Mouse (Mus musculus) adrenal gland, postnatal 25 days (tissue): ENCODE data around the gene Sec62. TPM values are rescaled to one million over a fixed set of nuclear protein-coding genes. Genes with fewer than 3 reads are reported as not detected.

Source experiments
- DNase-seq: peaks from one replicate; pipeline ENCODE4 v3.0.0; 2021; ENCODE audit warnings: mixed read lengths
- long read RNA-seq: library from polyadenylated mRNA; stranded (forward); transcript quantifications from one replicate; pipeline ENCODE4 v2.0.0, GENCODE M21; 2021
- total RNA-seq: library from RNA; stranded (reverse); gene quantifications from 2 replicates; pipeline ENCODE4 v1.2.3, GENCODE M21; 2021

The Sec62 gene
- total RNA-seq = 103 and 131 TPM in 2 replicates
- long read RNA-seq, transcript Sec62-201 (8 exons, 3,967 nt) = major isoform, 90 of 170 reads
- long read RNA-seq, partial matches to known transcripts = 68 of 170 reads
- long read RNA-seq, other reads (novel, unspliced or antisense) = 12 of 170 reads

- DNase-seq = peak; percentile 94
These were observed at the start of gene Sec62 for GRCm38 (mm10) chr3:30792737-30793402. TSS of gene Sec62 (plus strand) at chr3:30792875.

- no peak for DNase-seq
These were observed 49.8 kb upstream of the Sec62 start for GRCm38 (mm10) chr3:30742891-30743290.

- DNase-seq = no peak
These were observed 46.7 kb upstream of the Sec62 start, which contains the start of gene Samd7 for GRCm38 (mm10) chr3:30746006-30746405. TSS of gene Samd7 (plus strand) at chr3:30746293.

- no peak for DNase-seq
These were observed 44.4 kb upstream of the Sec62 start for GRCm38 (mm10) chr3:30748316-30748715.

- DNase-seq = no peak
These were observed 38.0 kb upstream of the Sec62 start for GRCm38 (mm10) chr3:30754696-30755095.

GRCm38 (mm10) chr3:30764877-30765276, 27.8 kb upstream of the Sec62 start:
- DNase-seq = no peak

GRCm38 (mm10) chr3:30765311-30766027, 27.2 kb upstream of the Sec62 start:
- DNase-seq = no peak

GRCm38 (mm10) chr3:30766177-30766576, 26.5 kb upstream of the Sec62 start:
- peak; percentile 41 for DNase-seq

GRCm38 (mm10) chr3:30767271-30767670, 25.4 kb upstream of the Sec62 start:
- no peak for DNase-seq

- peak; percentile 22 for DNase-seq
These were observed 22.7 kb upstream of the Sec62 start for GRCm38 (mm10) chr3:30769755-30770515.

- DNase-seq = no peak
These were observed 21.1 kb upstream of the Sec62 start for GRCm38 (mm10) chr3:30771560-30771959.

GRCm38 (mm10) chr3:30772631-30773030, 20.0 kb upstream of the Sec62 start:
- no peak for DNase-seq

- no peak for DNase-seq
These were observed 18.0 kb upstream of the Sec62 start for GRCm38 (mm10) chr3:30774677-30775076.

GRCm38 (mm10) chr3:30777984-30778383, 14.7 kb upstream of the Sec62 start:
- DNase-seq = no peak

- DNase-seq = peak; percentile 6
These were observed 4.1 kb upstream of the Sec62 start for GRCm38 (mm10) chr3:30788531-30788930.

- peak; percentile 38 for DNase-seq
These were observed 937 bp downstream of the Sec62 start for GRCm38 (mm10) chr3:30793403-30794221.

- no peak for DNase-seq
These were observed 9.5 kb downstream of the Sec62 start for GRCm38 (mm10) chr3:30802171-30802570.

GRCm38 (mm10) chr3:30812881-30813280, 20.2 kb downstream of the Sec62 start:
- DNase-seq = no peak

- no peak for DNase-seq
These were observed 26.0 kb downstream of the Sec62 start for GRCm38 (mm10) chr3:30818630-30819125.

GRCm38 (mm10) chr3:30822163-30822562, 29.5 kb downstream of the Sec62 start:
- DNase-seq = no peak

- no peak for DNase-seq
These were observed 33.4 kb downstream of the Sec62 start for GRCm38 (mm10) chr3:30826069-30826468.
